Mouse (Mus musculus): ENCODE data around the gene Elf4.

DNA sequence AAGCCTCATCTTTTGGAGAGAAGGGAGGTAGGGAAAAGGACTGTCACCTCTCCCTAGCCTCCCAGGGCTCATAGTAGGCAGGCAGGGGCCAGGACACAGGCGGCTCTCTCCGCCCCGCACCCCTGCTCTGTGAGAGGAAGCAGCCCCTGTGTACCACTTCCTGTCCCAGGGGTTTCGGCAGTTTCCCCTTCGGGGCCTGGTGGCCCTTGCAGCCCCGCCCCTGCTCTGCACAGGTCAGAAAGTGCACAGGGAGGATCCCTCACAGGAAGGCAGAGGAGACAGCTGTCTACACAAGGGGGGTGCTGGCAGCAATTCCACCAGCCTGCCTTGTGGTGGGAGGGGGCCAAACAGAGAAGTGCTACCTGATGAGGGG lies 29.4 kb downstream of the Elf4 start:
- TF ChIP-seq CTCF (IDR thresholded peaks at IDR 0.05) (no peak), EP300 (IDR thresholded peaks at IDR 0.05; ENCODE audit: insufficient read depth, low read depth, low read length) (no peak), POLR2A (IDR thresholded peaks at IDR 0.05; ENCODE audit: insufficient read depth, low read depth, low read length) (no peak)
